Mouse (Mus musculus) right cerebral cortex, postnatal 36 days (tissue): Measurements from ENCODE around the gene Mgll.

Source experiments
- DNase-seq, 2 experiments: peaks; one replicate each; pipeline ENCODE4 v3.0.0; 2022; ENCODE audit warnings: low spot score in 2 of 2, mixed read lengths in 1 of 2

Mgll gene

GRCm38 (mm10) chr6:88743601-88744291 is 19.5 kb downstream of the Mgll start:
- DNase-seq: no peak

DNA sequence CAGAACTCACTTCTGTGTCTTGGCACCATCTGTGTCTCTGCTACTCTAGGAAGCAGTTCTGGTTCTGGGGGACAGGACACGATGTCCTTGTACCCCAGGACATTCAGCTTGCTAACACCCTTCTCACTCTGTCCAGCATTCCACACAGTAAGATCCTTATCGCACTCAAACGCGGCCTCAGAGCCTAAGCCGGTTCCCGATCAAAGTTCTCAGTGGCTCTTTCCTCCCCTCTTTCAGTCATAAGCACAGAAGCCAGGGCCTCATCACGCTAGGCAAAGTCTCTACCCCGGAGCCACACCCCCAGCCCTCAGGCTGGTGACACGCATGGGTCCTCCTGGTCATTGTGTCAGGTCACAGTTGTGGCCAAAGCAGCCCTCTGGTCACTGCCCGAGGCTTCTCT is 20.8 kb downstream of the Mgll start:
- no peak for DNase-seq

DNA sequence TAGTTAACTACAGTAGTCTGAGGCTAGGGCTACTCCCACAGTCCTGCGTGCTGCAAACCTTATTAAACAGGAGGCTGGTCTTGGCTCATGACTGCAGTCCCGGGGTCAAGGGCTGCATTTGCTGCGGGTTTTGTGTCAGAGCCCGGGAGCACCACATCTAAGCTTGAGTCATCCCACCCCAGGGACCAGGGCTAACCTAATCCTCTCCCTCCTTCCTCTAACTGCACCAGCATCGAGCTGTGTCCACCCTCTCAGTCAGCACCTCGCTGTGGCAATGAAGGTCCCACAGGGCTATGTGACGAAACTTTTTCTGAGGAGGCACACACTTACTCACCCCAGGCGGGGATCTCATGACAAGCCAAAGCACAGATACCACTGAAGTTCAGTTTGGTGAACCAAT is 22.1 kb downstream of the Mgll start:
- DNase-seq: no peak

DNA sequence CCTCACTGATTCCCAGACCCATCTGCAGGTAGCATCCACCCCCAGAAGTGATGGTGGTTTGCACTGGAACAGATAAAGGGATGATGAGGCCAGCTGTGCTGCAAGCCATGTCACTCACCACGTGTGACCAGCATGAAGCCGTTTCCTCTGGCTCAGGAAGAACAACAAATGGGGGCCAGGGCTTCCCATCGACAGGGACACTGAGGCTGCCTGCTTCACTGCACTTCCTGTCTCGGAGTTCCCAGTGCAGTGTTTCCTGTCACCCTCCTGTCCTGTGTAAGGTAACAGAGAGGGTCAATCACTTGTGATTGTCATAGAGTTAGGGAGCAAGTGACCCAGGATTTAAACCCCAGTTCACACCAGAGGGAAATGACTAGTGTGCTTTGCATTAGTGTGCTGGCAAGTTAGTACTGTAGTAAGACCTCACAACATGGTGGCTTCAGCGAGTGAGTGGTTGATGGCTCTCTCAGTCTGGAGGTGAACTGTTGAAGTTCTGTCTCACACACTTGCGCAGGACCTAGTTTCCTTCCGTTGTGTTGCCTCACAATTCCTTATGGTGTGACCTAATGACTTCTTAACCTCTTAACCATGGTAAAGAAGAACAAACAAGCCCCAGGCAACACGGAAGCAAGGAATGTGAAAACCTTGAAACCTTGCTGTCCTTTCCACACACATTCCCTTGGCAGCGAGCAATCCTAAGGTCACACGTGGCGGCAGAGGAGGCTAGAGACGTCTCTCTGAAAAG is 23.3 kb downstream of the Mgll start:
- DNase-seq: no peak

- no peak for DNase-seq
Measured at GRCm38 (mm10) chr6:88750884-88751283, 26.7 kb downstream of the Mgll start.

DNA sequence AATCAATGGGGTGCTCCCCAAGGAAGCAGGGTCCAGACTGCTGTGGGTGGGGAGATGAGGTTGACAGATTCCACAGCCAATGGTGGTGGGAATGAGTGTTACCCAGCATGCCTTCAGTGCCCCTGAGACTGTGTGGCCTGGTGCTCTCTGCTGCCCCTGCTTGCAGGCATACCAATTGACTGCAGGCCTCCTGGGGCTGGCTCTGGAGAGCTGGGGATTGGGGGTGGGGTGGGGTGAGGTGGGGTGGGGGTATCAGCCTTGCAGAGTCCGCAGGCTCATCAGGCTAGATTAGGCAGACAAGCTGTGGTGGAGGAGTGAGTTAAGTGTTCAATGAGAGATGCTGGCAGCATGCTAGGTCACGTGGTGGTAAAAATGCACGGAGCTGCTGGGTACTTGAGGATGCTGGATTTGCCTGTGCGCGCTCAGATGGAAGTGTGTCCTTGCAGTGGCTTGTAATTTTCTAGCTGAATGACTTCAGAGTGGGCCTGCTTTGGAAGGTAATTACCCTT is 28.6 kb downstream of the Mgll start:
- DNase-seq: peak in 1 of 2 experiments; percentile 73

GRCm38 (mm10) chr6:88753578-88753977 is 29.4 kb downstream of the Mgll start:
- DNase-seq: no peak

GRCm38 (mm10) chr6:88756992-88757391 is 32.8 kb downstream of the Mgll start:
- no peak for DNase-seq

GRCm38 (mm10) chr6:88758074-88758473 is 33.9 kb downstream of the Mgll start:
- no peak for DNase-seq

- no peak for DNase-seq
Measured at GRCm38 (mm10) chr6:88758568-88759522, 34.6 kb downstream of the Mgll start.

- DNase-seq: peak; percentile 76 to 80
Measured at GRCm38 (mm10) chr6:88759793-88760453, 35.7 kb downstream of the Mgll start.

DNA sequence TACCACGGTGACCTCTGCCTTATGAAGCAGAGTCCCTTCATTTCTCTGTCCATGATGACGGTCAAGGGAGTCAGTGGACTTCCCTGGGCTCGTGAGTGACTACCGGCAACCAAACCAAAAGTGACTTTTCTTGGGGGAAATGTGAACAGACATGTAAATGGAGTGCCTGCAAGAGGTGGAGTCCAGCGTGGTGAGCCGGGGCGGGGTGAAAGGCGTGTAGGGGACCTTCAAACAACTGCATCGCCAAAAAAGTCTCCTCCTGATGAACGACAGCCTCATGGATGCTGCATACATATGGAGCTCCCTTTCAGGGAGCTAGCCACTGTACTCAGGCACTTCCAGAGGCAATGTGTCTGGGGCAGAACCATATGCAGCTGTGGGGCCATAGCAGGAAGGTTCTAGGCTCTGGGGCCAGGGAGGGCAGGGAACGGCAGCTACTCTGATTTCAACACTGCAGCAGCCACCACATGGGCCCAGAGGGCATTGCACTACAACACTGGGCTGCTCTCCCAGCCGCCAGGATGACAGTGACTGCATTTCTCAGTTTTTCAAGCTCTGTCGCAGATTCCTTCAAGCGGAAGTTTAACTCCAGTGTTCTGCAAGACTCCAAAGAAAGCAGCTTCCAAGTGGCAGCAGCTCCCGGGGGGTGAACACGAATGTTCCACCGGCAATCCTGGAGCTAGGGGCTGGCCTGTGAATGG is 36.9 kb downstream of the Mgll start:
- DNase-seq: no peak

DNA sequence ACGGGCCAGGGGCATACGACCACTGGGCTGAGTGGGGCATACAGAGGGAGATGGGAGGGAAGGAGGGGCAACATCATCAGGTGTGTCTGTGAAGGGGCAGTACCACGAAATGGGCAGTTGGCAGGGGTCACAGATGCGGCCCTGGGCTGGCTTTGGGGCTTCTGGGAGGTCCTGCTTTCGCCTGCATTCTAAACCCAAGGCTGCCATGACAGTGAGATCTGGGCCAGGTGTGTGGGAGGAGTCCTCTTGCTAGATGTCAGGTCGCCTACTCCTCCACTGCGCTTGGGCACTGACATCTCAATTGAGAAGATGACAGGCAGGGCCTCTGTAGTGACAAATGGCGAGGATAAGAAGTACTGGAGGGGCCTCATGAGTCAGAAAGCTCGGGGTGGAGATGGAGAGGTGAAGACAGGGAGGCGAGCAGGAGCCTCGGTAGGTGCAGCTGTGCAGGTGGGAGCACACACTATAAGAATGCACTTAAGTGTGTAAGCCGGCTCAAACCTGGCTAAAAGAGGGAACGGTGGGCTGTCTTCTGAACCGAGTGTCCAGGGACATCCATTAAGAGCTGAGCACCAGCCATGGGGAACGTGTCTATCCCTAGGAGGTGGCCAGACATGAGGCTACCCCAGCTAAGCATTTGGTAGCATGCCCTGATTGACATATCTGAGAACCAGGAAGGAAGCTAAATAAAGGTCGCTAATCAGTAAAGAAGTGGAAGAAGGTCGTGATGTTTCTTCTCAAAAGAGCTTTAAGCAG is 37.6 kb downstream of the Mgll start:
- DNase-seq: no peak

GRCm38 (mm10) chr6:88762440-88763196 is 38.4 kb downstream of the Mgll start:
- DNase-seq: no peak

DNA sequence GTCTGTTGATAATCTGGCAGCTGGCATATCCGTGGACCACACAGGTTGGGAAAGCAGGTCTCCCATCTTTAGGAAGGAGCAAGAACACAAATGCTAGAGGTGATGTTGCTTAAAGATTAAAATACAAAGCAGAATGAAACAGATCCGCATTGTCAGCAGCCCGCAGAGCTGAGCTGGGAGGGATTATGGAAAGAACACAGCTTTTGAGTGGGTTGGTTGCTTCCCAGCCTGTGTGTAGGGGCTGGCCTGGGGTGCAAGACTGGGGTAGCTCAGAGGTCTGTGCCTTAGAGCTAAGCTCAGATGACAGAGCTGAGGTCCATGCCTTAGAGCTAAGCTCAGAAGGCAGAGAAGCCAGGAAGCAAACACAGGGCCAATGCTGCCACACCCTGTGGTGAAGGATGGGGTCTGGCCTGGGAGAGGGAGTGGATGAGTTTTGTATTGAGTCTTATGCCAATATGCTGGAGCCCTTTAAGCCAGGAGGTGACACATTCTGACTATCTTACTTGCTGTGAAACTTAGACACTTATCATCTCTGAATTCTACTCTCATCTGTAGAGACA is 39.4 kb downstream of the Mgll start:
- no peak for DNase-seq

GRCm38 (mm10) chr6:88764281-88764680 is 40.1 kb downstream of the Mgll start:
- no peak for DNase-seq

DNA sequence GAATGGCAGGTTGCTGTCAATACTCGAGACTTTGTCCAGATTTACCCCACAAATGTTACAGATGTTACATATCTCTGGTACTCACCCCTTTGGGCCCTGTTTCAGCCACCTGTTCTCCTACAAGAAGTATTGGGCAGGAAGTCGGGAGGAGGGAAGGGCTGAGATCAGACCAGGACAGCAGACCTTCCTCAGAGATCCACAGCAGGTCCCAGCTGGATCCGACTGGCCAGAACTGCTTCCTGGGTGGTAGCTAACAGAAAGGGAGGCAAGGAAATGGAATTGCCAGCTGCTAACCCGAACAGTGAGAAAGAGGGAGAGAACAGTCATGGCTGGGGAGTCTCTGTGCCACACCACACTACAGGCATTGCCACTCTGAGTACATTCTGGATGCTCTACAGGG is 43.5 kb downstream of the Mgll start:
- DNase-seq: no peak

GRCm38 (mm10) chr6:88769723-88770122 is 45.5 kb downstream of the Mgll start:
- DNase-seq: no peak

DNA sequence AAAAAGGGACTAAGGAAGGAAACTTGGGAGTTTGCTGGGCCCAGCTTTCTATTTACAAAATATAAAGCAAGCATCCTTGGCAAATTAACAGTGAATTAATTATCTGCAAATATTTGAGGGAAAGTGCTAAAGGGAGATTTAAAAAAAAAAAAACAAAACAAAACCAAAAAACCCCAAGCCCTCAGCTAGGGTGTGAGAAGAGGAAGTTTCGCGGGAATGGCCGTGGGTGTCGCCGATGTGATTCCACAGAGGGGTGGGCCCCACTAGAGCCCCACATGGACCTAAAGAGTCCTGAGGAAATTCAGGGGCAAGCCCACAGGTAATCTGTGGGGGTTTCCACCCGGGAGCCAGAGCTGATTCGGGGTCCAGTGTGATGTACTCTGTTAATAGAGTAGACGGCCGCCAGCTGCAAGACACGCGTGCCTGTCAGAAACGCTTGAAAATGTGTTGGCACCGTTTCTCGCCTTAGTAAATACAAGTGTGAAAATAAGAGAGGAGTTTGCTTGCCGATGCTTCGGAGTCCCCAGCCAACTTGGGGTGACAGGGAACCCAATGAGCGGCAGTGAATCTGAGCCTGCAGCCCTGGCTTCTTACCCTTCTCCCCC is 46.2 kb downstream of the Mgll start:
- no peak for DNase-seq
